Mouse (Mus musculus): ENCODE measurements around the gene Tax1bp3. TPM values are rescaled to one million over a fixed set of nuclear protein-coding genes. Genes with fewer than 3 reads are reported as not detected.

The Tax1bp3 gene
- polyA plus RNA-seq, 1 experiment from 2014 or later = 204 TPM

- ATAC-seq (replicated peaks; ENCODE audit: low FRiP score) = no peak
- 64% methylated on average over 6 of the region's 6 CpGs for WGBS
- no peak overlapping the region for H3K4me2 ChIP-seq
- H3K27ac ChIP-seq = no peak overlapping the region
- peaks cover 22% of the 10 kb centered on the region for H3K27me3 ChIP-seq
- H3K36me3 ChIP-seq = no peaks in the 10 kb centered on the region
- H3K9me3 ChIP-seq (replicated peaks) = no peaks in the 10 kb centered on the region
- no peak overlapping the region for H3K9ac ChIP-seq
- no peak overlapping the region for H3K4me3 ChIP-seq (replicated peaks)
- H3K4me1 ChIP-seq = peaks cover 3% of the 10 kb centered on the region
Observed at GRCm38 (mm10) chr11:73155071-73155470, 21.8 kb upstream of the Tax1bp3 start.

- 3% methylated on average over 49 of the region's 49 CpGs for WGBS
- H3K4me3 ChIP-seq (replicated peaks) = peak within 1 kb of the TSS; percentile 48
- peaks cover 16% of the 10 kb centered on the region for H3K4me1 ChIP-seq
- ATAC-seq (replicated peaks; ENCODE audit: low FRiP score) = peak; percentile 79
- no peaks in the 10 kb centered on the region for H3K9me3 ChIP-seq (replicated peaks)
- H3K27me3 ChIP-seq = peaks cover 33% of the 10 kb centered on the region
- peak within 1 kb of the TSS; percentile 87 for H3K4me2 ChIP-seq
- peak within 1 kb of the TSS; percentile 49 for H3K9ac ChIP-seq
- no peaks in the 10 kb centered on the region for H3K36me3 ChIP-seq
- H3K27ac ChIP-seq = no peak within 1 kb of the TSS
Observed at GRCm38 (mm10) chr11:73159957-73160810, 16.7 kb upstream of the Tax1bp3 start, which contains the start of gene P2rx5. P2rx5 (plus strand) TSS chr11:73160421.

GRCm38 (mm10) chr11:73160811-73161200 is 16.1 kb upstream of the Tax1bp3 start:
- H3K36me3 ChIP-seq = no peaks in the 10 kb centered on the region
- no peaks in the 10 kb centered on the region for H3K9me3 ChIP-seq (replicated peaks)
- WGBS = 21% methylated on average over 6 of the region's 6 CpGs
- peaks cover 16% of the 10 kb centered on the region for H3K4me1 ChIP-seq
- peak overlapping the region; percentile 48 for H3K4me3 ChIP-seq (replicated peaks)
- H3K4me2 ChIP-seq = peak overlapping the region; percentile 87
- ATAC-seq (replicated peaks; ENCODE audit: low FRiP score) = peak; percentile 78
- peaks cover 33% of the 10 kb centered on the region for H3K27me3 ChIP-seq
- no peak overlapping the region for H3K27ac ChIP-seq
- H3K9ac ChIP-seq = peak overlapping the region; percentile 49; the same call in 1 of the 2 replicates

- Histone ChIP-seq H3K36me3 (no peaks in the 10 kb centered on the region), H3K27me3 (peaks cover 32% of the 10 kb centered on the region), H3K4me1 (peaks cover 18% of the 10 kb centered on the region), H3K9ac (no peak overlapping the region), H3K9me3 (replicated peaks) (no peaks in the 10 kb centered on the region), H3K4me3 (replicated peaks) (no peak overlapping the region), H3K4me2 (no peak overlapping the region), H3K27ac (no peak overlapping the region)
- no peak for ATAC-seq (replicated peaks; ENCODE audit: low FRiP score)
- 90% methylated on average over 4 of the region's 4 CpGs for WGBS
Observed at GRCm38 (mm10) chr11:73161616-73162015, 15.3 kb upstream of the Tax1bp3 start.

- no peaks in the 10 kb centered on the region for H3K36me3 ChIP-seq
- 46% methylated on average over 5 of the region's 5 CpGs for WGBS
- ATAC-seq (replicated peaks; ENCODE audit: low FRiP score) = no peak
Observed at GRCm38 (mm10) chr11:73162284-73162683, 14.6 kb upstream of the Tax1bp3 start.

GRCm38 (mm10) chr11:73168071-73168470 is 8.8 kb upstream of the Tax1bp3 start:
- H3K4me1 ChIP-seq = peaks cover 21% of the 10 kb centered on the region
- no peak overlapping the region for H3K27ac ChIP-seq
- peaks cover 26% of the 10 kb centered on the region for H3K36me3 ChIP-seq
- H3K4me3 ChIP-seq (replicated peaks) = no peak overlapping the region
- H3K4me2 ChIP-seq = no peak overlapping the region
- WGBS = 71% methylated on average over 8 of the region's 8 CpGs
- H3K9me3 ChIP-seq (replicated peaks) = no peaks in the 10 kb centered on the region
- ATAC-seq (replicated peaks; ENCODE audit: low FRiP score) = no peak
- H3K27me3 ChIP-seq = no peaks in the 10 kb centered on the region
- no peak overlapping the region for H3K9ac ChIP-seq

More at GRCm38 (mm10) chr11:73162284-73162683, 14.6 kb upstream of the Tax1bp3 start:
- Histone ChIP-seq H3K4me1 (peaks cover 18% of the 10 kb centered on the region), H3K4me2 (no peak overlapping the region), H3K9me3 (replicated peaks) (no peaks in the 10 kb centered on the region), H3K27me3 (peaks cover 28% of the 10 kb centered on the region), H3K4me3 (replicated peaks) (no peak overlapping the region), H3K9ac (no peak overlapping the region), H3K27ac (no peak overlapping the region)

- 74% methylated on average over 6 of the region's 6 CpGs for WGBS
- no peak for ATAC-seq (replicated peaks; ENCODE audit: low FRiP score)
- H3K27ac ChIP-seq = no peak overlapping the region
- peaks cover 31% of the 10 kb centered on the region for H3K36me3 ChIP-seq
- no peaks in the 10 kb centered on the region for H3K27me3 ChIP-seq
- no peak overlapping the region for H3K4me3 ChIP-seq (replicated peaks)
- H3K4me2 ChIP-seq = no peak overlapping the region
- no peaks in the 10 kb centered on the region for H3K9me3 ChIP-seq (replicated peaks)
- H3K4me1 ChIP-seq = peaks cover 21% of the 10 kb centered on the region
- H3K9ac ChIP-seq = no peak overlapping the region
Observed at GRCm38 (mm10) chr11:73168576-73168975, 8.3 kb upstream of the Tax1bp3 start.

GRCm38 (mm10) chr11:73169231-73169630 is 7.7 kb upstream of the Tax1bp3 start:
- no peak overlapping the region for H3K9ac ChIP-seq
- H3K27ac ChIP-seq = no peak overlapping the region
- no peak overlapping the region for H3K4me3 ChIP-seq (replicated peaks)
- H3K4me2 ChIP-seq = no peak overlapping the region
- no peak for ATAC-seq (replicated peaks; ENCODE audit: low FRiP score)
- H3K27me3 ChIP-seq = no peaks in the 10 kb centered on the region
- peaks cover 21% of the 10 kb centered on the region for H3K4me1 ChIP-seq
- WGBS = 52% methylated on average over 4 of the region's 4 CpGs
- H3K9me3 ChIP-seq (replicated peaks) = no peaks in the 10 kb centered on the region
- H3K36me3 ChIP-seq = peaks cover 37% of the 10 kb centered on the region

GRCm38 (mm10) chr11:73172186-73172585 is 4.7 kb upstream of the Tax1bp3 start:
- H3K27ac ChIP-seq = 0 out of 2 replicates have a peak overlapping the region, but pooled peaks have one; percentile 22
- 54% methylated on average over 5 of the region's 5 CpGs for WGBS
- no peak for ATAC-seq (replicated peaks; ENCODE audit: low FRiP score)
- peaks cover 34% of the 10 kb centered on the region for H3K4me1 ChIP-seq
- H3K4me3 ChIP-seq (replicated peaks) = no peak overlapping the region
- peaks cover 44% of the 10 kb centered on the region for H3K36me3 ChIP-seq
- no peaks in the 10 kb centered on the region for H3K9me3 ChIP-seq (replicated peaks)
- H3K4me2 ChIP-seq = no peak overlapping the region
- no peaks in the 10 kb centered on the region for H3K27me3 ChIP-seq
- H3K9ac ChIP-seq = no peak overlapping the region

GRCm38 (mm10) chr11:73175612-73176011 is 1.3 kb upstream of the Tax1bp3 start:
- H3K4me1 ChIP-seq = peaks cover 44% of the 10 kb centered on the region

GRCm38 (mm10) chr11:73176186-73176585 is 697 bp upstream of the Tax1bp3 start:
- H3K4me2 ChIP-seq = peak overlapping the region; percentile 72
- peak overlapping the region; percentile 78 for H3K9ac ChIP-seq
- under 1% methylated on average over 15 of the region's 15 CpGs for WGBS
- peak overlapping the region; percentile 83 for H3K4me3 ChIP-seq (replicated peaks)
- H3K36me3 ChIP-seq = peaks cover 44% of the 10 kb centered on the region
- no peaks in the 10 kb centered on the region for H3K27me3 ChIP-seq
- ATAC-seq (replicated peaks; ENCODE audit: low FRiP score) = no peak
- peak overlapping the region; percentile 97 for H3K27ac ChIP-seq
- no peaks in the 10 kb centered on the region for H3K9me3 ChIP-seq (replicated peaks)
- H3K4me1 ChIP-seq = peaks cover 44% of the 10 kb centered on the region

More at GRCm38 (mm10) chr11:73175612-73176011, 1.3 kb upstream of the Tax1bp3 start:
- Histone ChIP-seq H3K4me3 (replicated peaks) (peak overlapping the region; percentile 83), H3K36me3 (peaks cover 46% of the 10 kb centered on the region), H3K27me3 (no peaks in the 10 kb centered on the region), H3K4me2 (peak overlapping the region; percentile 72), H3K9ac (peak overlapping the region; percentile 78), H3K27ac (peak overlapping the region; percentile 97), H3K9me3 (replicated peaks) (no peaks in the 10 kb centered on the region)
- no peak for ATAC-seq (replicated peaks; ENCODE audit: low FRiP score)
- WGBS = 34% methylated on average over 8 of the region's 8 CpGs

- Histone ChIP-seq H3K4me1 (peaks cover 36% of the 10 kb centered on the region), H3K9ac (peak overlapping the region; percentile 79), H3K9me3 (replicated peaks) (no peaks in the 10 kb centered on the region), H3K27me3 (no peaks in the 10 kb centered on the region), H3K4me2 (peak overlapping the region; percentile 72), H3K27ac (peak overlapping the region; percentile 97), H3K4me3 (replicated peaks) (peak overlapping the region; percentile 83), H3K36me3 (peaks cover 40% of the 10 kb centered on the region)
- peak; percentile 88 for ATAC-seq (replicated peaks; ENCODE audit: low FRiP score)
- under 1% methylated on average over 28 of the region's 28 CpGs for WGBS
Observed at GRCm38 (mm10) chr11:73177509-73177875, 609 bp downstream of the Tax1bp3 start.
